Mouse (Mus musculus): Measurements from ENCODE around the gene Zfp1.

DNA sequence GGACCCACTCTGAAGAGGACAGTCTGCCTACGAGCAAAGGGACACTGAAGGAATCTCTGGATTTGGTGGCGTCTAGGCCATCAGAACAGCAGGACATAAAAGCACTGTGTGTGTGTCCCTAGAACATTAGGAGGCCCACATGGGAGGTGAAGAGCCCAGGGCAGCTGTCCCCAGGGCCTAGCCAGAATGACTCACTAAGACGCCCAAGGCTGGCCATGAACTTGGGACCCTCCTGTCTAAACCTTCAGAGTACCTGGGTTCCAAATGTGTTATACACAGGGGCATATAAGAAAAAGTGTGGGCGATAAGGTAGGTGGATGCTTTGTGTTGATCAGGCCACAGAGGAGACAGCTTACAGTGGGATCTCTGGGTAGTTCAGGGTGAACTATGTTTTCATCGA, 57.5 kb downstream of the Zfp1 start:
- TF ChIP-seq POLR2A (IDR thresholded peaks at IDR 0.05; ENCODE audit: low read depth, low read length): no peak
- no peak for TF ChIP-seq CTCF (conservative IDR thresholded peaks at IDR 0.05; ENCODE audit: insufficient read depth, insufficient read length, low read depth, low read length)

Measured in kidney, adult 2 months (tissue).